8 mouse cellular contexts compared by ENCODE assay signal in the genomic region with DNA sequence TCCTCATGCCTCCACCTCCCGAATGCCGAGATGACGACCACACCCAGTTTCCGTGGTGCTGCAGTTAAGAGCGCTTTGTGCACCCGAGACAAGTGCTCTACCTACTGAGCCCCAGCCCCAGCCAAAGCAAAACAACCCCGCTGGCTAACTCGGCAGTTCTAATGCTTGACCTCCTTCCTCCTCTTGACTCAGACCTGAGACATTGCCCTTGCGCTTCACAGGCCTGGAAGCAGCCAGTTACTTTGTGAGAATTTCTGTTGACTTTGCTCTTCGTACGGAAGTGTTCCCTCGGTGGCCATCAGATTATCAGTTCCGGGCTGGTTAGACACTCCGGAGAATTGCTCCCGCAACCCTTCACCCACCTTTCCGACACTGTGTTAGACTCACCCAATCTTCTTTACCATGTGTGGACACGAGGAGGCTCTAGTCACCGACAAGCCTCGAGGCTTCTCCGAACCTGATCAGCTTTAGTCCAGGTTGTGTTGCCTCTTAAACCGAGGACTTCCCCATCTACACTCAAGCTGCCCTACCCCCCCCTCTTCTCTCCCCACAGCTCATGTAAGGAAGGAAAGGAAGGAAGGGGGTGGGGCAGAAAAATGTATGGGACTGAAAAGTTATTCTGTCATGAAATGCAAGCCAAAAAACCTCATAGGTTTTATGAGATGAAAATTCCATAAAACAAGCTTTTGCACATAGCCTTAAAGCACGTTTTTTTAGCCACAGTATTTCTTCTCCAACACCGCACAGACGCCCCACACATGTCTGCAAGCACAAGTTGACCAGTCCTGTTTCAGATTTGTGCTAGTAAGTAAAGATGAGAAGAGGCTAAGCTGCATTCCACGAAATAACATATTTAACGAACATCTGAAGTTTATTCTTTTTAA. TPM values are rescaled to one million over a fixed set of nuclear protein-coding genes. Genes with fewer than 3 reads are reported as not detected.
DNase-seq lines count a peak whose midpoint lies in the region; ATAC-seq and TF ChIP-seq lines count a peak whose summit lies in the region.

No protein-coding gene starts in this region.

- H3K4me2 ChIP-seq in forebrain, embryonic 15.5 days (replicated peaks): no peak overlapping the region
- peak overlapping the region; percentile 9 for H3K4me2 ChIP-seq in hindbrain, embryonic 15.5 days
- peak overlapping the region; percentile 58 for H3K4me2 ChIP-seq in lung, postnatal 0 days (replicated peaks; ENCODE audit: low read depth, low read length)

- peaks cover 39% of the 10 kb centered on the region for H3K4me1 ChIP-seq in forebrain, embryonic 10.5 days
- H3K4me1 ChIP-seq in forebrain, embryonic 15.5 days: 0 out of 2 replicates have a peak, but pooled peaks cover 9% of the 10 kb centered on the region
- H3K4me1 ChIP-seq in hindbrain, embryonic 15.5 days (replicated peaks): no peaks in the 10 kb centered on the region
- peaks cover 12% of the 10 kb centered on the region; the same call in 1 of the 2 replicates for H3K4me1 ChIP-seq in lung, postnatal 0 days (ENCODE audit: insufficient read depth, low read depth, low read length)

- TF ChIP-seq CTCF in lung, postnatal 0 days (IDR thresholded peaks at IDR 0.05): peak; percentile 40

- no peak for DNase-seq in forebrain, embryonic 10.5 days (ENCODE audit: extremely low spot score, low spot score)
- peak; percentile 64 for DNase-seq in c-Kit-negative CD71-positive TER-119-positive erythroid progenitor cells, embryonic 14.5 days (ENCODE audit: low read depth, low spot score)
- DNase-seq in lung, postnatal 0 days (ENCODE audit: low spot score): peak; percentile 68
- peak; percentile 75 for DNase-seq in thymus, postnatal 0 days (ENCODE audit: low spot score)
- DNase-seq in adrenal gland, postnatal 10 days: no peak

- TF ChIP-seq EP300 in lung, postnatal 0 days (IDR thresholded peaks at IDR 0.05): no peak

- H3K27ac ChIP-seq in forebrain, embryonic 10.5 days: peak overlapping the region; percentile 77
- H3K27ac ChIP-seq in forebrain, embryonic 15.5 days (replicated peaks): no peak overlapping the region
- H3K27ac ChIP-seq in hindbrain, embryonic 15.5 days (replicated peaks): 0 out of 2 replicates have a peak overlapping the region, but pooled peaks have one; percentile 48
- H3K27ac ChIP-seq in lung, postnatal 0 days (ENCODE audit: low read length): peak overlapping the region; percentile 93

- H3K27me3 ChIP-seq in forebrain, embryonic 10.5 days (ENCODE audit: poor library complexity, severe bottlenecking): no peaks in the 10 kb centered on the region
- no peaks in the 10 kb centered on the region for H3K27me3 ChIP-seq in forebrain, embryonic 15.5 days
- no peaks in the 10 kb centered on the region for H3K27me3 ChIP-seq in hindbrain, embryonic 15.5 days
- H3K27me3 ChIP-seq in lung, postnatal 0 days (replicated peaks; ENCODE audit: insufficient read depth, low read length): no peaks in the 10 kb centered on the region

- H3K36me3 ChIP-seq in forebrain, embryonic 10.5 days (replicated peaks): 0 out of 2 replicates have a peak, but pooled peaks cover 2% of the 10 kb centered on the region
- H3K36me3 ChIP-seq in forebrain, embryonic 15.5 days: no peaks in the 10 kb centered on the region
- H3K36me3 ChIP-seq in hindbrain, embryonic 15.5 days: no peaks in the 10 kb centered on the region
- no peaks in the 10 kb centered on the region for H3K36me3 ChIP-seq in lung, postnatal 0 days (ENCODE audit: insufficient read depth, low read length)

- WGBS in forebrain, embryonic 10.5 days: 77% methylated on average over 26 of the region's 26 CpGs
- 83% methylated on average over 26 of the region's 26 CpGs for WGBS in forebrain, embryonic 15.5 days
- 79% methylated on average over 26 of the region's 26 CpGs for WGBS in hindbrain, embryonic 15.5 days
- 21% methylated on average over 26 of the region's 26 CpGs for WGBS in lung, postnatal 0 days

- H3K9me3 ChIP-seq in forebrain, embryonic 10.5 days: no peaks in the 10 kb centered on the region
- no peaks in the 10 kb centered on the region for H3K9me3 ChIP-seq in forebrain, embryonic 15.5 days
- H3K9me3 ChIP-seq in hindbrain, embryonic 15.5 days: no peaks in the 10 kb centered on the region
- no peaks in the 10 kb centered on the region for H3K9me3 ChIP-seq in lung, postnatal 0 days (ENCODE audit: low read length)

- H3K4me3 ChIP-seq in forebrain, embryonic 10.5 days: peak overlapping the region; percentile 18
- H3K4me3 ChIP-seq in forebrain, embryonic 15.5 days: no peak overlapping the region
- no peak overlapping the region for H3K4me3 ChIP-seq in hindbrain, embryonic 15.5 days
- H3K4me3 ChIP-seq in lung, postnatal 0 days (ENCODE audit: low read depth, low read length): peak overlapping the region; percentile 35

- no peak overlapping the region for H3K9ac ChIP-seq in forebrain, embryonic 15.5 days (replicated peaks)
- no peak overlapping the region for H3K9ac ChIP-seq in hindbrain, embryonic 15.5 days
- H3K9ac ChIP-seq in lung, postnatal 0 days (replicated peaks; ENCODE audit: low read depth): peak overlapping the region; percentile 36

- ATAC-seq in forebrain, embryonic 15.5 days (replicated peaks): no peak
- ATAC-seq in hindbrain, embryonic 15.5 days (ENCODE audit: low FRiP score, low read depth): no peak
- ATAC-seq in lung, postnatal 0 days: peak; percentile 59
- ATAC-seq in frontal cortex, adult (ENCODE audit: low TSS enrichment): no peak

RNA-seq across cellular contexts. Expression of a gene that starts 44.1 kb away (rescaled TPM):
- 7.5 and 8.6 TPM in 2 replicates for polyA plus RNA-seq in forebrain, embryonic 10.5 days (2016; fragmentation: Nextera tagmentation; extraction: Ambion mirVana)
- 1.9 and 2.1 TPM in 2 replicates for polyA plus RNA-seq in forebrain, embryonic 15.5 days (2015; fragmentation: Nextera tagmentation; extraction: Ambion mirVana)
- 2.9 and 3.3 TPM in 2 replicates for polyA plus RNA-seq in hindbrain, embryonic 15.5 days (2015; fragmentation: Nextera tagmentation; extraction: Ambion mirVana)
- 9.5 and 9.6 TPM in 2 replicates for polyA plus RNA-seq in lung, postnatal 0 days (2015; fragmentation: Nextera tagmentation; extraction: Ambion mirVana)
- 22.2 and 25.1 TPM in 2 replicates for polyA plus RNA-seq in thymus, postnatal 0 days (2015; fragmentation: Nextera tagmentation; extraction: Ambion mirVana)
- total RNA-seq in adrenal gland, postnatal 10 days (2021): 10 to 100 TPM; 21.1 to 21.3 TPM

Comparison
In these comparisons a context has a peak if more than half of its experiments do, and no peak if none do; other contexts are left out.
1. H3K4me3 ChIP-seq: peak in forebrain, embryonic 10.5 days (single experiment) and lung, postnatal 0 days (single experiment); none in forebrain, embryonic 15.5 days (single experiment) and hindbrain, embryonic 15.5 days (single experiment).
2. DNase-seq: peak in c-Kit-negative CD71-positive TER-119-positive erythroid progenitor cells, embryonic 14.5 days (single experiment), lung, postnatal 0 days (single experiment) and thymus, postnatal 0 days (single experiment); none in forebrain, embryonic 10.5 days (single experiment) and adrenal gland, postnatal 10 days (single experiment).